Mouse (Mus musculus) E14TG2a.4 (cell line): ENCODE results near the gene Smpdl3b.
"Not testable (repeated sequence)": the region's sequence is repeated elsewhere in the genome, so short reads cannot be mapped to it uniquely, and the experiment has no call there.

Experiments used
- H3K27me3 ChIP-seq: 2 replicates; pipeline ENCODE4 v1.6.1; 2014; ENCODE audit warnings: low read length, control low read depth; ENCODE audit not compliant: insufficient read depth
- H3K36me3 ChIP-seq: 2 replicates; pipeline ENCODE4 v1.6.1; 2014; ENCODE audit warnings: low read length, control low read depth; ENCODE audit not compliant: insufficient read depth
- H3K4me1 ChIP-seq: replicated peaks from 2 replicates; pipeline ENCODE4 v1.6.1; 2014; ENCODE audit warnings: low read depth, low read length, control low read depth
- H3K4me3 ChIP-seq: replicated peaks from 2 replicates; pipeline ENCODE4 v1.5.1; 2014; ENCODE audit warnings: mild to moderate bottlenecking, low read length
- H3K9me3 ChIP-seq: 2 replicates; pipeline ENCODE4 v1.6.1; 2014; ENCODE audit warnings: low read length, control low read depth
- CTCF ChIP-seq: conservative IDR thresholded peaks from 2 replicates; pipeline ENCODE4 v1.5.1; 2014; ENCODE audit warnings: low read length
- NANOG ChIP-seq: IDR thresholded peaks from 2 replicates; pipeline ENCODE4 v1.6.1; 2014; ENCODE audit warnings: borderline replicate concordance, low read length, mixed read lengths
- POU5F1 ChIP-seq: IDR thresholded peaks from 2 replicates; pipeline ENCODE4 v1.6.1; 2014; ENCODE audit warnings: low read length, borderline replicate concordance

The Smpdl3b gene

DNA sequence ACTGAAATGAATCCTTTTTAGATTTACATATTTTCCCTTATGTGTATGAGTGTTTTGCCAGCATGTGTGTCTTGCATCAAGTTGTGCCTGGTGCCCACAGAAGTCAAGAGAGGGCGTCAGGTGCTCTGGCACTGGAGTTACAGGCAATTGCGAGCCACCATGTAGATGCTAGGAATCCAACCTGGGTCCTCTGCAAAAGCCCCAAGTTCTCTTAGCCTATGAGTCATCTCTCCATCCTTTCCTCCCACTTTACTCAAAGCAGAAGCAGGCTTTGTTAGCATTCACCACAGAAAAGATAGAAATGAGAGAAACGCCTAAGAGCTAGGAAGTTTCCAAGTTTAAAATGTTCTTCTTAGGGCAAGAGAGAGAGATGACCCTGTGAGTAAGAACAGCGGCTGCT, 42.8 kb upstream of the Smpdl3b start:
- Histone ChIP-seq H3K27me3 (peaks cover 23% of the 10 kb centered on the region), H3K4me3 (no peak overlapping the region), H3K36me3 (no peaks in the 10 kb centered on the region), H3K9me3 (no peaks in the 10 kb centered on the region), H3K4me1 (peaks cover 50% of the 10 kb centered on the region)
- TF ChIP-seq NANOG (no peak), POU5F1 (no peak)

DNA sequence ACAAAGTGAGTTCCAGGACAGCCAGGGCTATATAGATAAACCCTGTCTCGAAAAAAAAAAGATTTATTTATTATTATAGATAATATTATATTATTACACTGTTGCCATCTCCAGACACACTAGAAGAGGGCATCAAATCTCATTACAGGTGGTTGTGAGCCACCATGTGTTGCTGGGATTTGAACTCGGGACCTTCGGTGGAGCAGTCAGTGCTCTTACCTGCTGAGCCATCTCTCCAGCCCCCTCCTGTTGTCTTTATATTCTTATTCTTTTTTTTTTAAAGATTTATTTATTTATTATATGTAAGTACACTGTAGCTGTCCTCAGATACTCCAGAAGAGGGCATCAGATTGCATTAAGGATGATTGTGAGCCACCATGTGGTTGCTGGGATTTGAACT, 41.6 kb upstream of the Smpdl3b start:
- not testable (repeated sequence) for H3K36me3 ChIP-seq, H3K4me3 ChIP-seq, H3K9me3 ChIP-seq
- H3K27me3 ChIP-seq = peaks cover 35% of the 10 kb centered on the region
- H3K4me1 ChIP-seq = peaks cover 47% of the 10 kb centered on the region

DNA sequence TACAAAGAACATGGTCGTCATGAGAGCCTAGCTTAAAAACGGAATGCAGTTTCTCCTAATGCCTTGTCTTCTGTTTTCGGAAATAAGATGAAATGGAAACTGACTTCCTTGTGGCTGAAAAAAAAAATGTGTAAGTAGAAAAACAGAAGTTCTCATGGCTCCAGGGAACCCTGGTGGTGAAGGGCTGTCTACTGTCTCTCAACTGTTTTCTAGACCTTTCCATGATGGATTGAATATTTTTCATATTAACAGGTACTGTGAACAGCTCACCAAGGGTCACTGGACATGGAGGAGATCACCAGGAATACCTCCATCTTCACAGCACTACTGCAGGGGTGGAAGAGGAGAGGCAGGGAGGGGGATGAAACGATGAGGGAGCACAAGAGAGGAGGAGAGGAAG, 41.0 kb upstream of the Smpdl3b start:
- peaks cover 47% of the 10 kb centered on the region for H3K4me1 ChIP-seq
- TF ChIP-seq POU5F1 = no peak
- TF ChIP-seq NANOG = no peak
- no peak for TF ChIP-seq CTCF
- H3K36me3 ChIP-seq = no peaks in the 10 kb centered on the region
- H3K27me3 ChIP-seq = peaks cover 36% of the 10 kb centered on the region
- no peaks in the 10 kb centered on the region for H3K9me3 ChIP-seq
- H3K4me3 ChIP-seq = no peak overlapping the region

DNA sequence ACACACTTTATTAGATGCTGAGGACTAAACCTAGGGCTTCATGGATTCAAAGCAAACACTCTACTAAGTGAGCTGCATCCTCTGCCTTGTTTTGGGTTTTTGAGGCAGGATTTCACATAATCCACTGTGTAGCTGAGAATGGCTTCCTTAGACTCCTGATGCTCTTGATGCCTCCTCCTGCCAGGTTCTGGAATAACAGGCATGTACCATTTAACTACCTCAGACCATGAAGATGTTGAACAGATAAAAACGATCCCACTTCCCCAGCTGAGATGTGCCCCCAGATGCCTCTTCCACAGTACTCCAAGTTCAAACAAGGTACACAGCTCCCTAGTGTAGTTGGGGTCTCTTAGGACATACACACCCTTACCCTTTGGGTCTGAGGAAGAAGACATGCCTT, 40.4 kb upstream of the Smpdl3b start:
- Histone ChIP-seq H3K4me1 (peaks cover 43% of the 10 kb centered on the region), H3K36me3 (no peaks in the 10 kb centered on the region), H3K27me3 (peaks cover 38% of the 10 kb centered on the region), H3K4me3 (no peak overlapping the region), H3K9me3 (no peaks in the 10 kb centered on the region)
- TF ChIP-seq NANOG (no peak), CTCF (no peak), POU5F1 (no peak)

DNA sequence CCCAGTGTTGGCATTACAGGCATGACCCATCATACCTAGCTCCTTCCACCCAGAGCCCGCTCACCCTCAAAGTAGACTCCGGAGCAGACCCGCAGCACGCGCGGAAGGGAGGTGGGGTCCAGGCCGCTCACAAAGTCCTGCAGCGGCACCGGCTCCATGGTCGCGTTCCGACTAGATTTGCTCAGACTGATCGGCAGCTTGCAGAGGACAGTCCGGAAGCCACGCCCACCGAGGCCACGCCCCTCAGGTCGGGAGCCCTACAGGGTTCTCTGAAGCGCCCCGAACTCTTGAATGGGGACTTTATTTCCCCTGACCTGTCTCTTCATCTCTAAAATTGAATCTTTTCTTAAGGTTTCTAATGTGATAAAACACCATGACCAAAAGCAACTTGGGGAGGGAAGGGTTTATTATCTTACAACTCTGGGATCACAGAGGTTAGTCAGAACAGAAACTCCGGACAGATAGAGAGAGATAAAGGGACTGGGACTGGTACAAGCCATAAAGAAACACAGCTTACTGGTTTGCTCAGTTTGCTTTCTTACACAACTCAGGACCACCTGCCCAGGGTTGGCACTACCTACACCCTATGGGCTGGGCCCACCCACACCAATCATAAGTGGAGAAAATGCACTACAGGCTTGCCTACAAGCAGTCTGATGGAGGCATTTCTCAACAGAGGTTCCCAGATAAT, 39.3 kb upstream of the Smpdl3b start, which contains the start of gene Themis2:
TSS of gene Themis2 (minus strand) at position 192 of the 691 bp plus-strand sequence.
- Histone ChIP-seq H3K4me1 (peaks cover 31% of the 10 kb centered on the region), H3K9me3 (no peaks in the 10 kb centered on the region)
- TF ChIP-seq NANOG (no peak), CTCF (no peak), POU5F1 (no peak)

DNA sequence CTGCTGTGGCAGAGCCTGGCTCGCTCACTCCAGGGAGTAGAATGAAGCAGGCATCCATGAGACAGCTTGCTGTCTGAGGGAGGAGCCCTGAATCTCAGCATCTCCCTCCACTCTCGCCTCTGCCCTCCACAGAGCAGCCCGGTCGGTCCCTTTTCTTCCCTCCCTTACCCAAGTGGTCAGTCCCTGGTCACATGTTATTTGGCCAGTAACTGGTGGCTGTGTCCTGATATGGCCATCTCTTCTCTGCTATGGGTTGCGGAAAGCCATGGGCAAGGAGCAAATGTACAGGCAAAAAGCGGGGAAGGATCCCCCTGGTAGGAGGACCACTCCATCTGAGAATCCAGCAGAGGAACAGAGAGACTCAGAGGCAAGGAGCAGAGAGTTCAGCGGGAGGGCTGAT, 38.1 kb upstream of the Smpdl3b start:
- Histone ChIP-seq H3K27me3 (peaks cover 46% of the 10 kb centered on the region), H3K4me1 (peaks cover 22% of the 10 kb centered on the region), H3K36me3 (no peaks in the 10 kb centered on the region), H3K4me3 (no peak overlapping the region; the same call in 1 of the 2 replicates), H3K9me3 (no peaks in the 10 kb centered on the region)
- TF ChIP-seq NANOG = no peak
- TF ChIP-seq CTCF = no peak
- TF ChIP-seq POU5F1 = no peak

More for the DNA sequence above, 39.3 kb upstream of the Smpdl3b start, which contains the start of gene Themis2:
- H3K4me3 ChIP-seq = peak within 1 kb of the TSS; percentile 78
- H3K27me3 ChIP-seq = peaks cover 46% of the 10 kb centered on the region
- H3K36me3 ChIP-seq = no peaks in the 10 kb centered on the region

DNA sequence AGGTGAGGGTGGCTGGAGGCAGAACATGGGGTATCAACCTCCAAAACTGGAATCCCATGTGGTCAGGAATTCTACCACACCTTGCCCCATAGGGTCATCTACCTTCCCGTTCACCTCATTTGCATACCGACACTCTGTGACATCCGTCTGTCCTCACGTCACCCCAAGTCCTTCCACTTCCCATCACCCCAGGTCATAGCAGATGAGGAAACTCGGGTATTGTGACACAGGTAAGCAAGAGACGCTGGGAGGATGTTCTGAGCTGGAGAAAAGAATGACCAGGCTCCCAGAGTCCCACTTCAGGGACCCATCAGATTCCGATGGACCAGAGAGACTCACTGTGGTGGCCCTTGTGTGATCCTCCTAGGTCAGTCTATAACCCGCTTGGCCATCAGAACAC, 37.7 kb upstream of the Smpdl3b start:
- Histone ChIP-seq H3K9me3 (no peaks in the 10 kb centered on the region), H3K4me3 (no peak overlapping the region), H3K4me1 (peaks cover 21% of the 10 kb centered on the region), H3K36me3 (no peaks in the 10 kb centered on the region), H3K27me3 (peaks cover 46% of the 10 kb centered on the region)
- no peak for TF ChIP-seq NANOG
- no peak for TF ChIP-seq POU5F1
- TF ChIP-seq CTCF = no peak

DNA sequence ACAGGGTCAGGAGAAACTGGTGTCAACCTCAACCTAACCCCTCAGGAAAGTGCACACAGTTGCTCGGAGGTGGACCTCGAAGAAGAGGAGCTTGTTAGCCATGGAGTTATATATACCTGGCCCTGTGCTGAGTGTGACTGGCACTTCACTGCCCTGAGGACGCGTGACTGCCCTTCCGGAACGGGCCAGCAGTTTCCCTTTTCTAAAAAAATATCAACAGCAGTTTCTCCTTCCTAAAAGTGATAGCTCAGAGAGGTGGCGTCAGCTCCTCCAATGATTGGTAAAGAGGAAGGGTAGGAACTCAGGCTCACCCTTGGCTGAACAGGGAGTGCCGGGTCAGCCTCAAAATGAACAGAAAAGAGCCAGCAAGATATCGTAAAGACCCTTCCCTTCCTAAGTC, 37.0 kb upstream of the Smpdl3b start:
- peaks cover 46% of the 10 kb centered on the region for H3K27me3 ChIP-seq
- no peaks in the 10 kb centered on the region for H3K9me3 ChIP-seq
- no peaks in the 10 kb centered on the region for H3K36me3 ChIP-seq
- H3K4me1 ChIP-seq = peaks cover 26% of the 10 kb centered on the region
- H3K4me3 ChIP-seq = no peak overlapping the region
- TF ChIP-seq NANOG (no peak), CTCF (no peak), POU5F1 (no peak)

DNA sequence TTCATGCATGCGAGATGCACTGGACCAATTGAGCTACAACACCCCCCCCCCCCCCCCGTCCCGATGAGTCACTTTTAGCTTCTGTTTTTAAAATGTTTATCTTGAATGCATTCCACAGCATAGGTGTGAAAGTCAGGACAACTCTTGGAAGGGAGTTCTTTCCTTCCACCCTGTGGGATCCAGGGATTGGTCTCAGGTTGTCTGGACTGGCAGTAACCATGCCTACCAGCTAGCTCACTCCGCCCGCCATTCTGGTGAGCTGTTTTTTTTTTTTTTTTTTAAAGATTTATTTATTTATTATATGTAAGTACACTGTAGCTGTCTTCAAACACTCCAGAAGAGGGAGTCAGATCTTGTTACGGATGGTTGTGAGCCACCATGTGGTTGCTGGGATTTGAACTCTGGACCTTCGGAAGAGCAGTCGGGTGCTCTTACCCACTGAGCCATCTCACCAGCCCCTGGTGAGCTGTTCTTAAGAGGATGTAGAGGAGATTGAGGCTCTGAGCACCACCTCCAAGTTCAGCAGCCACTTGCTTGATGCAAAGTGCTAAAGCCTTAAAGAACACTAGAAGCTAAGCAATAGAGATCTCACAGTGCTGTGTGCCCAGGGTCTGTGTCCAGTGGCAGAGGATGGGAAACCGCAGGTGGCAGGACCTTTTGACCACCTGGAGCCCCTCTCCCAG, 36.4 kb upstream of the Smpdl3b start:
- not testable (repeated sequence) for H3K4me3 ChIP-seq, H3K36me3 ChIP-seq, H3K9me3 ChIP-seq
- H3K4me1 ChIP-seq = peaks cover 26% of the 10 kb centered on the region
- peaks cover 46% of the 10 kb centered on the region for H3K27me3 ChIP-seq
